Mouse (Mus musculus): ENCODE results near the gene Chmp6. TPM values are rescaled to one million over a fixed set of nuclear protein-coding genes. Genes with fewer than 3 reads are reported as not detected.
A peak's percentile ranks its signal among the peaks of the same experiment; 100 is the strongest.

Gene Chmp6
- polyA plus RNA-seq, 1 experiment from 2014 or later: 89.9 TPM

DNA sequence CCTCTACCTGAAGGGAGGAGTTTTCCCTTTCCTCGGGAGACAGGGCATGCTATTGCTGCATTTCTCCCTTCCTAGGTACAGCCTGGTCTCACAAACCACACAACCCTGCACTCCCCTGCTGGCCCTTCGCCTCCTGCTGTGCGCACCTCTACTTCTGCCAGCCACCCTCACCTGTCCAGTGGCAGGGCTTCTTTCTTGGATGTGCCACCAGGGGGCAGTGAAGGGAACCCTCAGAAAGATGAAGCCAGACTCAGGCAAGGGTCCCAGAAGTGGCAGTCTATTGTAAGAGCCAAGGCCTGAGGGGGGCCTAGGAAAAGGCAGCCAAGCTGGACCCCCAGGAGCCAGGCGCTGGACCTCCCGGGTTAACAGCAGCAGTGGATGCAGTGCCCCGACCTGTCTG is 22.2 kb downstream of the Chmp6 start:
- ATAC-seq (peak; percentile 10; the same call in 1 of the 2 replicates), DNase-seq (ENCODE audit: low spot score) (peak; percentile 75)
- H3K4me2 ChIP-seq (replicated peaks; ENCODE audit: low read depth, low read length): no peak overlapping the region
- 34% methylated on average over 6 of the region's 6 CpGs for WGBS
- TF ChIP-seq EP300 (IDR thresholded peaks at IDR 0.05) (no peak), CTCF (IDR thresholded peaks at IDR 0.05) (peak; percentile 86)
- no peaks in the 10 kb centered on the region for H3K9me3 ChIP-seq (ENCODE audit: low read length)
- no peak overlapping the region for H3K4me3 ChIP-seq (ENCODE audit: low read depth, low read length)
- no peaks in the 10 kb centered on the region for H3K27me3 ChIP-seq (replicated peaks; ENCODE audit: insufficient read depth, low read length)
- no peaks in the 10 kb centered on the region for H3K36me3 ChIP-seq (ENCODE audit: insufficient read depth, low read length)
- no peak overlapping the region for H3K9ac ChIP-seq (replicated peaks; ENCODE audit: low read depth)
- H3K4me1 ChIP-seq (ENCODE audit: insufficient read depth, low read depth, low read length): peaks cover 31% of the 10 kb centered on the region
- no peak overlapping the region for H3K27ac ChIP-seq (ENCODE audit: low read length)

DNA sequence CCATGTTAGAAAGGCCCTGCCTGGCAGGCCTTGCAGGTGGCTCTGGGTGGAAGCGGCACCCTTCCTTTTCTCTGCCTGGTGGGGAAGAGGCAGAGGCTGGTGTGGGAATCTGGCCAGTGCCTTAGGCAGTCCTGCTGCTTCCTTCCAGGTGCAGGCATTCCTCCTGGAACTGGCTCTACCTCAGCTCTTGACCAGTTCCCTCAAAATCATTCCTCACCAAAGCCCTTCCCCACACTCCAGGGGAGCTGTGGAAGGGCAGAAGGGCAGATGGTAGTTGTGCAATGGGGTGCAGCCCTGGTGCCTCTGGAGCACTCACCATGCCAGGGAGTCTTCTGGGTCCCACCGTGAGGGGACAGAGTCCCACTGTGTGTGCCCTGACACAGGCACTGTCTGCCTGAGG is 23.2 kb downstream of the Chmp6 start:
- ATAC-seq (peak; percentile 9; the same call in 1 of the 2 replicates), DNase-seq (ENCODE audit: low spot score) (no peak)
- H3K36me3 ChIP-seq (ENCODE audit: insufficient read depth, low read length): no peaks in the 10 kb centered on the region
- peaks cover 37% of the 10 kb centered on the region for H3K4me1 ChIP-seq (ENCODE audit: insufficient read depth, low read depth, low read length)
- no peak overlapping the region for H3K4me3 ChIP-seq (ENCODE audit: low read depth, low read length)
- no peaks in the 10 kb centered on the region for H3K9me3 ChIP-seq (ENCODE audit: low read length)
- H3K9ac ChIP-seq (replicated peaks; ENCODE audit: low read depth): no peak overlapping the region
- H3K27me3 ChIP-seq (replicated peaks; ENCODE audit: insufficient read depth, low read length): no peaks in the 10 kb centered on the region
- H3K4me2 ChIP-seq (replicated peaks; ENCODE audit: low read depth, low read length): no peak overlapping the region; the same call in 1 of the 2 replicates
- no peak for TF ChIP-seq CTCF (IDR thresholded peaks at IDR 0.05)
- TF ChIP-seq EP300 (IDR thresholded peaks at IDR 0.05): no peak
- WGBS: 53% methylated on average over 2 of the region's 2 CpGs
- H3K27ac ChIP-seq (ENCODE audit: low read length): peak overlapping the region; percentile 71; the same call in 1 of the 2 replicates

DNA sequence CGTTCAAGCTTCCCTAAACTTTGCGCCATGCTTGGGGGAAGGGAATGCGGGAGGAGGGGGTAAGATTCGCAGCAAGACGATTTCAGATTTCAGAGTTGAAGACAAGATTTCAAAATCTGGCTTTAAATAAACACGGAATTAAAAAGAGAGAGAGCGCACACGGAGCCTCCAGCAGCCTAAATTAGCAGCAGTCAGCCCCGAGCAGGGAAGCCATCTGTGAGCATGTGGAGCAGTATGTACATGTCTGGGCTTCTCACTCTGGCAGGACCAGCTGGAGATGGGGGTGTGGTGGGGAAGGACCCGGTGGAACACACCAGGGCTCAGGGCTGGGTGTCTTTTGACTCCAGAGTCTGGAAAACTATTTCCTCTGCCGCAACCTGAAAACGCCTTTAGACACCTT is 24.0 kb downstream of the Chmp6 start:
- TF ChIP-seq EP300 (IDR thresholded peaks at IDR 0.05) (no peak), CTCF (IDR thresholded peaks at IDR 0.05) (no peak)
- Histone ChIP-seq H3K9ac (replicated peaks; ENCODE audit: low read depth) (no peak overlapping the region), H3K27me3 (replicated peaks; ENCODE audit: insufficient read depth, low read length) (no peaks in the 10 kb centered on the region), H3K9me3 (ENCODE audit: low read length) (no peaks in the 10 kb centered on the region), H3K27ac (ENCODE audit: low read length) (peak overlapping the region; percentile 71), H3K4me2 (replicated peaks; ENCODE audit: low read depth, low read length) (peak overlapping the region; percentile 22; the same call in 1 of the 2 replicates), H3K36me3 (ENCODE audit: insufficient read depth, low read length) (no peaks in the 10 kb centered on the region), H3K4me1 (ENCODE audit: insufficient read depth, low read depth, low read length) (peaks cover 44% of the 10 kb centered on the region), H3K4me3 (ENCODE audit: low read depth, low read length) (no peak overlapping the region)
- 41% methylated on average over 12 of the region's 12 CpGs for WGBS
- ATAC-seq (peak; percentile 34; the same call in 1 of the 2 replicates), DNase-seq (ENCODE audit: low spot score) (peak; percentile 78)

DNA sequence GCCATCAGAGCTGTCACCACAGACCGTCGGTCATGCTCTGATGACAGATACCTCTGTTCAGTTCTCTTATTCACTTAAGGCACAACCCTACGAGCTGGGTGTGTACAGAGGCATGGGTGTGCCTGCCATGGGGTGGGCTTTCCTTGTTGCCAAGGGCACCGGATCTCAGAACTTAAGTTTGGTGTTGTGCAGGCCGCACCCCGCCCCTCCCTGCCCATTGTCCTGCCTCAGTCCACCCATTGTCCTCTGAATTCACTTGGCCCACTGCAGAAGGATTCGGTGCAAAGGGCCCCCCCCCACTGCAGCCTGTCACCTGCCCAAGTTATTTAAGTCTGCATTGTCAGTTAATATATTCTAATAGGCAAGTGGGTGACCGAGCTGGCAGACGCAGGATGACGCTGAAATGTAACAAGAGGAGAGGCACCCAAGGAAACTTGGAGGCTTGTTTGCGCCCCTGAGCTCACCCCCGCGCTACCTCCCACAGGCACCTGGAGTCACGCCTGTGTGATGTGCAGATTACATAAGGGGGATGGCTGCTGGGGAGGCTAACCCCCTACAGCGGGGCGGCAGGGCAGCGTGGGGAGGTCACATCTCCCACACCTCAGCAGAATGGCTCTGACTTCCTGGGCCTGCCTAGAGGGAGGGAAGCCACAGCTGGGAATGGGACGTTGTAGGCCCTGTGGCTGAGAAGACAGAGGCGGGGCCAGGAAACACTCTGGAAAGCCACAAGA is 24.7 kb downstream of the Chmp6 start:
- Histone ChIP-seq H3K9me3 (ENCODE audit: low read length) (no peaks in the 10 kb centered on the region), H3K27me3 (replicated peaks; ENCODE audit: insufficient read depth, low read length) (no peaks in the 10 kb centered on the region), H3K4me2 (replicated peaks; ENCODE audit: low read depth, low read length) (no peak overlapping the region; the same call in 1 of the 2 replicates), H3K27ac (ENCODE audit: low read length) (peak overlapping the region; percentile 71; the same call in 1 of the 2 replicates), H3K4me1 (ENCODE audit: insufficient read depth, low read depth, low read length) (peaks cover 44% of the 10 kb centered on the region), H3K9ac (replicated peaks; ENCODE audit: low read depth) (no peak overlapping the region), H3K4me3 (ENCODE audit: low read depth, low read length) (no peak overlapping the region), H3K36me3 (ENCODE audit: insufficient read depth, low read length) (no peaks in the 10 kb centered on the region)
- WGBS: 40% methylated on average over 19 of the region's 19 CpGs
- DNase-seq (ENCODE audit: low spot score) (peak; percentile 61), ATAC-seq (peak; percentile 8)
- no peak for TF ChIP-seq CTCF (IDR thresholded peaks at IDR 0.05)
- TF ChIP-seq EP300 (IDR thresholded peaks at IDR 0.05): 0 out of 2 replicates have a peak, but pooled peaks have one; percentile 13

DNA sequence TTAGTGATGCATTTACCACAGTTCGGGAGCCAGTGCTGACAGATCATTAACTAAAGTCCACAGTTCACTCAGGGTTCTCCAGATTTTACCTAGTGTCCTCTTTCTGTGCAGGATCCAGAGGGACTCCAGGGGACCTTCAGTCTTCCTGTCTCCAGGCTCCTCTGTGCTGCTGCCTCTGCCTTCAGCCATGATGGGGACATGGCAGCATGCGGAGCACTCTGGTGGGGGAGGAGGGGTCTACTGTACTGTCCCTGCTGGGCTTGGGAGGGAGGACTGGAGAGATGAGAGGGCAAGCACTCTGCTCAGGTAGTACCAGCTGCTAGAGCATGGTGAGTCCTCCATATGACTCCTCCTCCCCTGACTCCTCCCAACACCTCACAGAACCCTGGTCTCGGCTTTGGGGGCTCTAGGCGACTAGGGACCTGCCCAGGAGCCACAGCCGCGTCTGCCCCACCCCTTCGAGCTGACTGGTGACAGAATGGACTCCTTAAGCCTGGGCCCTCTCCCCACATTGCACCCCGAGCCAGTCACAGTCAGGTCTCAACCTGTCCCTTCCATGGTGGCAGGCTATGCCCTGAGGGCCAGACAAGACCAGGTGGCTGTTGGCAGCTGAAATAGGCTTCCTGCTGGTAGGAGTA is 26.0 kb downstream of the Chmp6 start:
- no peak for ATAC-seq
- WGBS: 57% methylated on average over 8 of the region's 8 CpGs
- H3K9ac ChIP-seq (replicated peaks; ENCODE audit: low read depth): no peak overlapping the region

DNA sequence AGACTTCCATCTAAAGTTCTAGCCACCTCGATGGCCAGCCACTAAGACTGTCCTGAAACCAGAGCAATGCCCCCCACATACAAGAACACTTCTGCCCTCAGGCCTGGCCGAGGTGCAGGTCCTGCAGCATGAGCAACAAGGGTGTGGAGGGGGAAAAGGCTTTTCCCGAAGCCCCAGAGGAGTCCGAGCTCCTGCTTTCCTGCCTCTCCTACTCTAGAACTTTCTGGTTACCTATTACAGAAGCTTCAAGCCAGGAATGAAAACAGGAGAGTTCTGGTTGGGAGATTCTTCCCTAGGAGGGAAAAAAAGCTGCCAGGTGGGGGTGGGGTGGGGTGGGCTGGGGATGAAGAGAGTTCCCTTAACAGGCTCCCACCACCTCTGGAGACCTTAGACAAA is 26.5 kb downstream of the Chmp6 start:
- Histone ChIP-seq H3K27ac (ENCODE audit: low read length) (no peak overlapping the region), H3K9me3 (ENCODE audit: low read length) (no peaks in the 10 kb centered on the region), H3K4me2 (replicated peaks; ENCODE audit: low read depth, low read length) (no peak overlapping the region), H3K36me3 (ENCODE audit: insufficient read depth, low read length) (no peaks in the 10 kb centered on the region), H3K27me3 (replicated peaks; ENCODE audit: insufficient read depth, low read length) (no peaks in the 10 kb centered on the region), H3K9ac (replicated peaks; ENCODE audit: low read depth) (no peak overlapping the region), H3K4me3 (ENCODE audit: low read depth, low read length) (no peak overlapping the region), H3K4me1 (ENCODE audit: insufficient read depth, low read depth, low read length) (peaks cover 44% of the 10 kb centered on the region)
- WGBS: 67% methylated on average over 4 of the region's 4 CpGs
- TF ChIP-seq CTCF (IDR thresholded peaks at IDR 0.05) (no peak), EP300 (IDR thresholded peaks at IDR 0.05) (no peak)
- ATAC-seq: no peak
- DNase-seq (ENCODE audit: low spot score): no peak

More for the DNA sequence above, 26.0 kb downstream of the Chmp6 start:
- H3K4me3 ChIP-seq (ENCODE audit: low read depth, low read length): no peak overlapping the region
- TF ChIP-seq CTCF (IDR thresholded peaks at IDR 0.05): no peak
- TF ChIP-seq EP300 (IDR thresholded peaks at IDR 0.05): no peak
- no peaks in the 10 kb centered on the region for H3K27me3 ChIP-seq (replicated peaks; ENCODE audit: insufficient read depth, low read length)
- no peaks in the 10 kb centered on the region for H3K36me3 ChIP-seq (ENCODE audit: insufficient read depth, low read length)
- no peaks in the 10 kb centered on the region for H3K9me3 ChIP-seq (ENCODE audit: low read length)
- H3K4me1 ChIP-seq (ENCODE audit: insufficient read depth, low read depth, low read length): peaks cover 44% of the 10 kb centered on the region
- H3K27ac ChIP-seq (ENCODE audit: low read length): no peak overlapping the region
- H3K4me2 ChIP-seq (replicated peaks; ENCODE audit: low read depth, low read length): no peak overlapping the region
- no peak for DNase-seq (ENCODE audit: low spot score)

All from lung, postnatal 0 days (tissue).